Mouse (Mus musculus): ENCODE measurements around the gene Nfkb1. TPM values are rescaled to one million over a fixed set of nuclear protein-coding genes. Genes with fewer than 3 reads are reported as not detected.
A peak's percentile ranks its signal among the peaks of the same experiment; 100 is the strongest.

Nfkb1 gene
- total RNA-seq, 2 experiments from 2014 or later, result 23.0 to 27.9 TPM

DNA sequence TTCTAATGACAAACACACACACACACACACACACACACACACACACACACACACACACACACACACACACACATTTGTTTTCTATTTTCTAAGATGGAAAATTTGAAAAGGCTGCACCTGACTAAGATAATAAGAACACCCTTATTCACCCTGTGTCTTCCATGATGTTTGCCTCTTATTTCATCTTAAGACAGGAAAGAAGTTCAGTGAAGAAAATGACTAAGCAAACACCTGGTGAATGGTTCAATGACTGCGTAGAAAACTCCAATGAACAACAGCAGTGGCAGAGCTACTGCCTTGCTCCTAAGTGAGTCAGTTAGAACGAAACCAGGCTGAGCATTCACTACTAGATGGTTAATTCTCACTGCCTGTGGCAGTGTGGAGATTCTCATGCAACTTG, 30.8 kb upstream of the Nfkb1 start:
- DNase-seq (ENCODE audit: low spot score in 2 of 2), result no peak
- no peak for TF ChIP-seq CTCF (conservative IDR thresholded peaks at IDR 0.05)
- no peak overlapping the region for H3K27ac ChIP-seq
- no peak overlapping the region for H3K4me3 ChIP-seq

DNA sequence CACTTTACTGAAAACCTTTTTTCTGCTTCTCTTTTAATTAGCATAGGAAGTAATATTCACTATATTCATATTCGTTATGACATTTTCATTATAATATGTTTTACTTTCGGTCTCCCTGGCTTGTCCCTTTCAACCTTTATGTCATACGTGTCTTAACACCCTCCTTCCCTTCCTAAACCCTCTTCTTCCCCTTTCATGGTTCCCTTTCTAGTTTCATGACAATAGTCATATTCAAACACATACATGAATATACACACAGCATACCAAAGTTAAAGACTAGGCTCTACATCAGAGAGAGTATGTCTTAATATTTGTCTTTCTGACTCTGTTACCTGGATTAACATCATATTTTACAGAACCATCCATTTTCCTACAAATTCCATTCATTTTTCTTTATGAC, 28.6 kb upstream of the Nfkb1 start:
- no peak for DNase-seq (ENCODE audit: low spot score in 2 of 2)
- Histone ChIP-seq H3K4me3 (no peak overlapping the region), H3K27ac (no peak overlapping the region)
- TF ChIP-seq CTCF (conservative IDR thresholded peaks at IDR 0.05), result no peak

DNA sequence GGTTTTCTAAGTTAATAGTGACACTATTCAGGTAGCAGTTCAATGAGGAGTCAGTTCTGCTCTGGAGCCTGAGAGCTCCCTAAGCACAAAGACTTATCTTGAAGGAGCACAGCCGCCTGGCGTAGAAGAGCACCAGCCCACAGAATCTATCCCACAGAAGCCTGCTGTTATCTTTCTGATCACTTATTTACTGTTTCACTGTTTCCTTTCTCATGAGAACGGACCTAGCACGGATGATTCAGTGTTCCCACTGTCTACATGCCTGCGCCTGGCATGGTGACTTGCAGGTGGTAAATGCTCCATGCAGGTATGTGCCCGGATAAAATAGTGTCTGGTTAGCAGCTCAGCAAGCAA, 27.8 kb upstream of the Nfkb1 start:
- Histone ChIP-seq H3K4me3 (no peak overlapping the region), H3K27ac (no peak overlapping the region)
- DNase-seq (ENCODE audit: low spot score in 2 of 2), result no peak
- no peak for TF ChIP-seq CTCF (conservative IDR thresholded peaks at IDR 0.05)

DNA sequence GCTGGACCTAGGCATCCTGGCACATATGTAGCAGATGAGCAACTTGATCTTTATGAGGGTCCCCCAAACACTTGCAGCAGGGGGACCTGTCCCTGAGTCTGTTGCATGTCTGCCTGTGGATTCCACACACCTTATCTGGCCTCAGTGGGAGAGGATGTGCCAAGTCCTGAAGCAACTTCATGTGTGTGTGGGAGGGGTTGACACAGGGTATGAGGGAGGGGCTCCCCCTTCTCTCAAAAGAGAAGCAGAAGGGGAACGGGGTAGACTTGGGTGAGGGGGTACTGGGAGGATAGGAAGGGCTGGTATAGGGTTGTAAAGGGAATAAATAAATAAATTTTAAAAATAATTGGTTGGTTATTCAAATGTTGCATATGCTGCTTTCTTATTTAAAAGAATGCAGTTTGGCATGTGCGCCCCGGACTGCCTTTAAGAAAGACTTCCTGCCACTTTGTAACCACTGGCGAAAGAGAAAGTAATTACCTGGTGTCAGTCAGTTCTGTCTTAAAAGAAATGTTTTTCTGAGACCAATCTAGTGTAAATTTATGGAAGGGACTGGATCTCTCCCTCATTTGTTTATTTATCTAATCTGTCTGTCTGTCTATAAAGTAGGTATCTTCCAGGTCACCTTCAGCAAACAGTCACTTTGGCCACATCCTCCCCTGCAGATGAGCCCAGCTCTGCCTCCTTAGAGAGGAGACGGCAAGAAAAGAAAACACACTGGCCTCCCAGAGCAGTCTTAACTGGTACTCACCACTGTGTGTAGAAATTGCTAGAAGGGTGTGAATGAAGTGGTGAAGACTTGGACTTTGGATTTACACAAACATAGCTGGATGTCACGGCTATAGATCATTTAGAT, 27.2 kb upstream of the Nfkb1 start:
- Histone ChIP-seq H3K27ac (no peak overlapping the region), H3K4me3 (no peak overlapping the region)
- no peak for DNase-seq (ENCODE audit: low spot score in 2 of 2)
- TF ChIP-seq CTCF (conservative IDR thresholded peaks at IDR 0.05), result no peak

DNA sequence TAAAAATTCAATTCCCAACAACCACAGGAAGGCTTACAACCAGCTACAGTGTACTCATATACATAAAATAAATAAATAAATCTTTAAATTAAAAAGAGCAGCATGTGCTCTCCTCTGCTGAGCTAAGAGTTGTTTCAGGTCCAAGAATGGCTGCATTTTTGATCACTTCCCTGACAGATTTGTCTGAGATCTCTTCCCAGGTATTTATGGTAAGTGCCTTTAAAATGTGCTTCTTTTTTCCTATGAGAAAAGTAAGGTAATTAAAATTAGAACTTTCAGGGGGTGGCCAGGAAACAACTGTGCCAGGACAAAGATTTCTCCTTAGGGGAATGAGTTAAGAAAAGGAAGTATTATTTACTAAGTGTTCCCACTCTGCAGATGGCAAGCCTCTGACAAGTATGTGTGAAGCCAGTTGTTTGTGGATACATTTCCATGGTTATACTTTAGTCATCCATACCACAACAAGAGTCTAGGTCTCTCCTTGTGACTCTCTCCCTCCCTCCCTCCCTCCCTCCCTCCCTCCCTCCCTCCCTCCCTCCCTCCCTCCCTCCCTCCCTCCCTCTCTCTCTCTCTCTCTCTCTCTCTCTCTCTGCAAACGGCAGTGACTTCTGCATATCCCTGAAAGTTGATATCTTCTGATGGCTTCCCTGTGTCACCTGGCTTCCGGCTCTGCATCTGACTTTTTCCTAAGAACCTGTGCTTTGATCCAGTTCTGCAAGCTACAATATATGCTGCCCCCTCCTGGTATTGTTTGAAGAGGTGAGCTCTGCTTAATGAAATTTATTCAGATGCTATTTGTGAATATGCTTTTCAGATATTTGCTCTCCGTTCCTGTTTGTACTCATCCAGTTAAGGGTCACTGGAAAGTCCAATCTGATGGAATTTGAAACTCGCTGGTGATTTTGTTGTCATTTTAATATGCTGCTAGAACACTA, 21.9 kb upstream of the Nfkb1 start:
- DNase-seq (ENCODE audit: low spot score in 2 of 2), result peak in 1 of 2 experiments; percentile 45
- TF ChIP-seq CTCF (conservative IDR thresholded peaks at IDR 0.05), result peak; percentile 74

DNA sequence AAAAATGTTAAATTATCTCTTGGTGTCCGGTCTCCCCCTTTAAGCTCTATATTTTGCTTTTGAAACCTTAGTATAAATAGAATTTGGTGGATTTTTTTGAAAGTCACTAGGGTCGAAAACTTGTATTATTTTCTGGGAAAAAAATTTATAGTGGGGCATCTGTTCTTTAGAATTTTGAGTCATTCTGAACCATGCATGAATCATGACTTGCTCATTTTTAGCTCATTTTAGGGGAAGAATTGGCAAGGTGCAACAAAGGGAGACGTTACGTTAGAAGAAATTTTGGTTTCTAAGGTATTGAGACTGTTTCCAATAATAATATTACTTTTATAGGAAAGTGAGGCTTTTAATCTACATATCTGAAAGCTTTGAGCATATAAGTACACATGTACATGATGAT, 20.3 kb upstream of the Nfkb1 start:
- TF ChIP-seq CTCF (conservative IDR thresholded peaks at IDR 0.05), result no peak
- DNase-seq (ENCODE audit: low spot score in 2 of 2), result no peak
- Histone ChIP-seq H3K4me3 (no peak overlapping the region), H3K27ac (no peak overlapping the region)

More for the DNA sequence above, 21.9 kb upstream of the Nfkb1 start:
- no peak overlapping the region for H3K27ac ChIP-seq
- H3K4me3 ChIP-seq, result no peak overlapping the region

DNA sequence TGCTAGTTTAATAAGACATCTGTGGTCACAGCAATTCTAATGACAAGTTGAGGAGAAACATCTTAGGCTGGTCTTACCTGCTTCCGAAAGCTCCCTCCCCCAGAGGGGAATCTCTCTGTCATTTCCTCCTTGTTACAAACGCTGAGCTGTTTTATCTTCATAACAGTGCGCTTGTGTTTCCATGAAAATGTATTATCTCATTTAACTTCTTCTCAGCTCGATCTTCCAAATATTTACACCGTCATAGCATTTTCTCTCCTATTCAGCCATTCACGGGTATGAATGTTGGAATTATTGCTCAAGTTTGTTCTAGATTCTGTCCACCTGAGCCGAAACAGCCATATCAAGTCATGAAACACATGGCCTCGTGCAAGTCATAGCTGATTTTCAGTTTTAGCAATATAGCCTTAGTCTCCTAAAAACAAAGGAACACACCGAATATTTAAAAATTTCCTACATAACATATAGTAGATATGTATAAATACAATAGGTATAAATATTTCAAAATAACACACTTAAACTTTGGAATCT, 19.8 kb upstream of the Nfkb1 start:
- TF ChIP-seq CTCF (conservative IDR thresholded peaks at IDR 0.05), result no peak
- H3K27ac ChIP-seq, result no peak overlapping the region
- no peak overlapping the region for H3K4me3 ChIP-seq
- DNase-seq (ENCODE audit: low spot score in 2 of 2), result no peak

DNA sequence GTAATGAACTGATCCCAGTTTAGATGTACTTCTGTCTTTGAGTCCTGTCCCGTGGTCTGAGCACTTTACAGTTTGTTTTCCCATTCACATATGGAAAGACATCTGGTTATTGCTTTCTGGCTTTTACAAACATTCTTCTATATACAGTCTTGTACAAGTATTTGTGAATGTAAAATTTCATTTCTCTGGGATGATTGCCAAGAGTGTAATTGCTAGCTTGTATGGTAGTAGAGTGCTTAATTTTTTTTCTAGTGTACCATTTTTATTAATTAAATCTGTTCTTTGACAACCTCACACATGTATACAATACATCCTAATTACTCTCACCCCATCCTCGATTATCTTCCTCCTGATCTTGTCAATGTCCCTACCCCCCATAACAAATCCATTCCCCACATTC, 12.0 kb upstream of the Nfkb1 start:
- no peak for DNase-seq (ENCODE audit: low spot score in 2 of 2)
- Histone ChIP-seq H3K27ac (peak overlapping the region; percentile 55; the same call in 1 of the 2 replicates), H3K4me3 (no peak overlapping the region)
- TF ChIP-seq CTCF (conservative IDR thresholded peaks at IDR 0.05), result no peak

DNA sequence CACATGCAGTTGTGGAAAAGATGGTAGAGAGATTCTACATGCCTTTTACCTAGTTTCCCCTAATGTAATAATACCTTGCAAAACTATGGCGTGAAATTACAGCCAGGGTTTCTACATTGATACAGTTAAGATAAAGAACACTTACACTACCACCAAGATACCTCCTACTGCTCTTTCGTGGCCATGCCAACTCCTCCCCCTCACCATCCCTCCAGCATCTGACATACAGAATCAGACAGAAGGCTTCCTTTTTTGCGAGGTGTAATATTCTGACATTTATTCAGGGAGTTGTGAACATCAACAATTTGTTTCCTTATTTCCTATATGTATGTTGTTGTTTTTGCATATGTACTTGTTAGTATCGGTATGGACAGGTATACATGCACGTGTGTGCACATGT, 11.3 kb upstream of the Nfkb1 start:
- no peak for TF ChIP-seq CTCF (conservative IDR thresholded peaks at IDR 0.05)
- DNase-seq (ENCODE audit: low spot score in 2 of 2), result peak; percentile 57 to 75
- H3K27ac ChIP-seq, result peak overlapping the region; percentile 55; the same call in 1 of the 2 replicates
- no peak overlapping the region for H3K4me3 ChIP-seq

DNA sequence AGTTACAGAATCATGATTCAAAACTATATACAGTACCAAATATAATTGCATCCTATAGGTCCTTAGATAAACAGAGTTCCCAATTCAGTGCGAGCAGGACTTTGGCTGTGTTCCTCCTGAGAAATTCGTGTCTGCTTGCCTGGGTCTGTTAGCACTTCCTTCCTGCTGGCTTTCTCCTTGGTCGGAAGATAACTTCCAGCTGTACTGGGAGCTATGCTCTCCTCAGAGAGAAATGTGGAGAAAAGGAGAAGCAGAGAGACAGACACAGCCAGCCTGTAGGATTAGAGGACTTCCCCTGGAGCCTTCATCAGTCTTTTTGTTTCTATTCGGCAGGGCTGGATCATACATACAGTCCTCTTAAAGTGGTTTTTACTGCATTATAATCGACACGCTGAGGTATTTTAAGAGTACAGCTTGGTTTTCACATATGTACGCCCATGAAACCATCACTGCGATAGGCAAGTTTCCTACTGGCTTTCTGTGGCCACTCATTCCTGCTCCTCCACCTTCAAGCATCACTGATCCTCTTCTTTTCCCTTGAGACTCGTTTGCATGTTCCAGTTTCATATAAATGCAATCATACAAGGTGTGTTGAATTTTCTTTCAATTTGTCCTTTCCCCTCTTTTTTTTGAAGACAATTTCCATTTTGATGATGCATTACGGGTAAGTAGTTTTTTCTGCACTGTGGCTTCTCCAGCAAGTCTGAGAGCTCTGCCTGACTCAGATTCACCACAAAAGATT, 8.3 kb upstream of the Nfkb1 start:
- DNase-seq (ENCODE audit: low spot score in 2 of 2), result no peak
- Histone ChIP-seq H3K27ac (no peak overlapping the region), H3K4me3 (no peak overlapping the region)
- no peak for TF ChIP-seq CTCF (conservative IDR thresholded peaks at IDR 0.05)

DNA sequence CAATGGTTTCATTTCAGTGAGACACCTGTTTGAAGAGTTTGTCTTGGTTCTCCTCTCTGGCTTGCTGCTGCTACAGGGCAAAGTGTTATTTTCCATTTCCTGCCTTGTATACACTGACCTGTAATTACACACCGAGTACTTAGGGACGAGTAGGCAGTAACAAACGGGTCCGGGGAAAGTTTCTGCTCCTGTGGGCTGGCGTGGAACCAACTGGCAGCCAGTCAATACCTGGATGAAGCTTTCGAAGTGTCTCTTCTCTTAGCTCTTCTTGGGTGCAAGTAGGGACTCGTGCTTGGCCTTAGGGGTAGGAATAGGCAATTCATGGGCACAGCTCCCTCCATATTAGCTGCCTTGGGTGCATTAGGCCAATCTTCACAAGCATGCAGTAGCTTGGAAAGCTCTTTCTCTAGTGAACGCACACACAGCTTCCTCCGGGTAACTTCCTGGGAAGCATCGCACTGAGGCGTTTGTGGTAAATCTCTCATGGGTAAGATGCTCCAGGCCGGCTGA, 7.2 kb upstream of the Nfkb1 start:
- Histone ChIP-seq H3K4me3 (no peak overlapping the region), H3K27ac (no peak overlapping the region)
- no peak for DNase-seq (ENCODE audit: low spot score in 2 of 2)
- no peak for TF ChIP-seq CTCF (conservative IDR thresholded peaks at IDR 0.05)

DNA sequence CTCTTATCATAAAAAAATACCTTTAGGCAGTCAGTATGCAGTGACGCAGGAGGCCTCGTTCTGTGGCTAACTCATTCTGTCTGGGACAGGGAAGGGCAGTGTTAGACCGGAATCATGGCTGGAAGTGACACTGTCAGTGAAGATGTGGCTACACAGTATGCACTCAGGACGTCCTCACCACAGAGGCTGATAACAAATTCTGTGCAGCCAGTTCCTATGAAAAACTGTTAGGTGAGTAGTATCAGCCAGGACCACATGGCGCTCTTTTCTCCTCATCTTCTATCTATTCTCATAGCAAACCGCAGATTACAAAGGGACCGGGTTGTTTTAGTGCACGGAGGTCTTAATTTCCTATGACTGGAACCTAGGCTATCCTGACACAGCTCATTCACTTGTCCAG, 4.9 kb upstream of the Nfkb1 start:
- Histone ChIP-seq H3K4me3 (no peak overlapping the region), H3K27ac (no peak overlapping the region)
- no peak for DNase-seq (ENCODE audit: low spot score in 2 of 2)
- TF ChIP-seq CTCF (conservative IDR thresholded peaks at IDR 0.05), result no peak
